Mouse (Mus musculus) limb, embryonic 12.5 days (tissue): ENCODE data around the gene Gm17349. TPM values are rescaled to one million over a fixed set of nuclear protein-coding genes. Genes with fewer than 3 reads are reported as not detected.
A peak's percentile ranks its signal among the peaks of the same experiment; 100 is the strongest.

Experiments used
- ATAC-seq: fragments of 200-750 bp; cut with Nextera tagmentation; 2 replicates; pipeline ENCODE4 v1.8.0; 2017; ENCODE audit warnings: low read depth, moderate TSS enrichment; ENCODE audit not compliant: insufficient number of reproducible peaks, insufficient read depth, low FRiP score, low TSS enrichment
- H3K27ac ChIP-seq: fragments of 300-500 bp; sonication (generic); 2 replicates; pipeline ENCODE4 v1.5.1; 2016; ENCODE audit warnings: mild to moderate bottlenecking, moderate library complexity
- H3K27me3 ChIP-seq: fragments of 300-500 bp; sonication (generic); 2 replicates; pipeline ENCODE4 v1.6.1; 2016; ENCODE audit warnings: mild to moderate bottlenecking, moderate library complexity
- H3K36me3 ChIP-seq: fragments of 300-500 bp; sonication (generic); 2 replicates; pipeline ENCODE4 v1.6.1; 2016; ENCODE audit warnings: mild to moderate bottlenecking, moderate library complexity
- H3K4me1 ChIP-seq: fragments of 300-500 bp; sonication (generic); replicated peaks from 2 replicates; pipeline ENCODE4 v1.6.1; 2016
- H3K4me2 ChIP-seq: fragments of 300-500 bp; sonication (generic); 2 replicates; pipeline ENCODE4 v1.6.1; 2016; ENCODE audit warnings: mild to moderate bottlenecking, moderate library complexity
- H3K4me3 ChIP-seq: fragments of 300-500 bp; sonication (generic); replicated peaks from 2 replicates; pipeline ENCODE4 v1.5.1; 2016; ENCODE audit warnings: mild to moderate bottlenecking
- H3K9ac ChIP-seq: fragments of 300-500 bp; sonication (generic); replicated peaks from 2 replicates; pipeline ENCODE4 v1.6.1; 2016; ENCODE audit warnings: mild to moderate bottlenecking, moderate library complexity
- H3K9me3 ChIP-seq: fragments of 300-500 bp; sonication (generic); 2 replicates; pipeline ENCODE4 v1.6.1; 2016; ENCODE audit warnings: mild to moderate bottlenecking, moderate library complexity
- WGBS: fragments of 180-500 bp; shearing (Covaris S2); methylation state at CpG from one replicate; pipeline ENCODE4 v1.1.7; 2016; 5-methylcytosine and 5-hydroxymethylcytosine counted together
- polyA plus RNA-seq: library from polyadenylated mRNA; unstranded; fragments of >200 nt; fragmentation: Nextera tagmentation; extraction: Ambion mirVana; gene quantifications from 2 replicates; pipeline ENCODE4 v1.2.1, GENCODE M21; 2016

The Gm17349 gene
- polyA plus RNA-seq, 1 experiment from 2014 or later, result not detected

DNA sequence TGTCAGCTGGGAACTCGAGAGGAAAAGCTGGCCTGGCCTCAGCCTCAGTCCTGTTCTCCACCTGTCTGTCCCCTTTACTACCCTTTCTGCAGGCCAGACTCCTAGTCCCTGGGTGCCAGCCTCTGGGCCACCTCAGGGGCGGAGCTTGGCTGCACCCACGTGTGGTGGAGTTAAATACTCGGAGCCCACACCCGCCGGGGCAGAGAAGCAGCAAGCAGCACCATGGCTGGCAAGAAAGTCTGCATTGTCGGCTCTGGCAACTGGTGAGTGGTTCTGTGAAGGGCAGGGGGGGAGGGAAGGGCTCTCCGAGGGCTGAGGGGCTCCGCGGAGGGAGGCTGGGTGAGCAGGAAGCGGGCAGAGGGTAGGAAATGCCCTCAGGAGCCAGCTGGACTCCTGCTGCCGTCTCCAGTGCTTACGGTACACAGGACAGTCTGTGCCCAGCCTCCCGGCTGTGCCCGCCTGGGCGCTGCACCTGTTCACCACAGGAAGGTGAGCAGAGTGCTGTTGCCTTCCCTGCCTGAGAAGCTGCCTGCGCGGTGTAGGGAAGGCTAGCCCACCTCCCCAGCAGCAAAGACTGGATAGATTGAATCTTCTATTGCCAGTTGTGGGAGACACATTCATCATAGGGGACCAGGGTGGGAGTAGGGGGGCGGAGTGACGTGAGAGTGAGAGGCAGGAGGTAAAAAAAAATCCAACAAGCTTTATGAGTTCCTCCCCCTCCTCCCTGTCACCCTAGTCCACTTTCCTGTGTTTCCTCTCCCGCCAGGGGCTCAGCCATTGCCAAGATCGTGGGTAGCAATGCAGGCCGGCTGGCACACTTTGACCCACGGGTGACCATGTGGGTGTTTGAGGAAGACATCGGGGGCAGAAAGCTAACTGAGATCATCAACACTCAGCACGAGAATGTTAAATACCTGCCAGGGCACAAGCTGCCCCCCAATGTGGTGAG is 12.4 kb upstream of the Gm17349 start, which contains the start of gene Gpd1:
Gene Gpd1 (plus strand): TSS at position 130 of the 949 bp plus-strand sequence.
- H3K27me3 ChIP-seq, result no peaks in the 10 kb centered on the region
- H3K4me1 ChIP-seq, result peaks cover 7% of the 10 kb centered on the region
- 66% methylated on average over 26 of the region's 26 CpGs for WGBS
- no peak within 1 kb of the TSS for H3K4me2 ChIP-seq
- 0 out of 2 replicates have a peak within 1 kb of the TSS, but pooled peaks have one; percentile 23 for H3K27ac ChIP-seq
- no peak within 1 kb of the TSS for H3K9ac ChIP-seq
- H3K9me3 ChIP-seq, result no peaks in the 10 kb centered on the region
- H3K4me3 ChIP-seq, result no peak within 1 kb of the TSS
- ATAC-seq, result no peak
- peaks cover 68% of the 10 kb centered on the region for H3K36me3 ChIP-seq

DNA sequence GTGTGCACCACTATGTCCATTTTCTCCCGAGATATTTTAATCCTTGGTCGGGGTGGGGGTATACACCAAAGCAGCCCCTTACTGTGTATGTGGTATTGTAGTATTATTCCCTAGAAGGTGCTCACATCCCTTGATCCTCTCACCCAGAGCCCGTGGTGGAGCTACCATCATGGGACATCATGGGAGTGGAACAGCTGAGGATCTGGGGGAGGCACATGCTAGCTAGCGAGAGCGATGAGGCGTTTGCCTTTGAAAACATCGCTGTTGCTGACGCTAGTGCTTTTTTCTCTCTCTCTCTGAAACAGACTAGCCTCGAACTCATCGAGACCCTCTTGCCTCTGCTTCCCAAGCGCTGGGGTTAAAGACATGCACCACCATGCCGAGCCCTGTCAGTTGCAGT is 11.5 kb upstream of the Gm17349 start:
- 88% methylated on average over 12 of the region's 12 CpGs for WGBS
- H3K36me3 ChIP-seq, result peaks cover 70% of the 10 kb centered on the region
- ATAC-seq, result no peak

DNA sequence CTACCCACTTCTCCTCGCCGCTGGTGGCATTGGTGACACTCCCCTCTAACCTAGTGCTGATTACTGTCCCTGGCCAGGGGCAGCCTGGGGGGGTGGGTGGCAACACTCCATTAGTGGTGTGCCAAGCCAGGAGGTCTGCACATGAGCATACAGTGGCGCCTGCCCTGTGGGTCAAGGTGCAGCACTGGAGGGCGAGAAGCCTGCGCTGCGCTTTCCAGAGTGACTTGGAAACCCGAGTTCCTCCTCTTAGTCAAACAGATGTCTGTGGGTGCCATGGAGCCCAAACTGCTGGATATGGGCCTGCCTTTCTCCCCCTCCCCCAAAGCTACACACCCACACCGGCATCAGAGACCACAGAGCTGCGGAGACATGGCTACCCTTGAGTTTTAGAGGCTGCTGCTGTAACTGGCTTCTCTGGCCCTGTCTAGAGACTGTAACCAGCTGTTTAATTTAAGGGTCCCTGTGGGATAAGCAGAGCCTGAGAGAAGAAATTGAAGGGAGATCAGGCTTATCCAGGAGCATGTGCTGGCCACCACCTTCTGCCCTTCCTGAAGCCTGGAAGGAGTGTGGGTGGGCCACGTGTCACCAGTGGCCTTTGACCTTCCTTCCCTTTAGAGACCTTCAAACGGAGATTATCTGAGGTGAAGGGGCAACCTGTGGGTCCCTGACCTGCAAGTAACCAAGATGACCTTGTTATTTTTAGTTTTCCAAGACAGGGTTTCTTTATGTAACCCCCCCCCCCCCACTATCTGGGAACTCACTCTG is 10.9 kb upstream of the Gm17349 start:
- H3K9ac ChIP-seq, result no peak overlapping the region
- no peak overlapping the region for H3K27ac ChIP-seq
- H3K4me2 ChIP-seq, result no peak overlapping the region
- H3K9me3 ChIP-seq, result no peaks in the 10 kb centered on the region
- no peaks in the 10 kb centered on the region for H3K27me3 ChIP-seq
- H3K4me1 ChIP-seq, result peaks cover 7% of the 10 kb centered on the region
- 70% methylated on average over 11 of the region's 11 CpGs for WGBS
- no peak for ATAC-seq
- H3K4me3 ChIP-seq, result no peak overlapping the region
- H3K36me3 ChIP-seq, result peaks cover 76% of the 10 kb centered on the region

More for the DNA sequence above, 11.5 kb upstream of the Gm17349 start:
- no peaks in the 10 kb centered on the region for H3K9me3 ChIP-seq
- H3K9ac ChIP-seq, result no peak overlapping the region
- peaks cover 7% of the 10 kb centered on the region for H3K4me1 ChIP-seq
- no peak overlapping the region for H3K4me3 ChIP-seq
- H3K4me2 ChIP-seq, result no peak overlapping the region
- no peak overlapping the region for H3K27ac ChIP-seq
- H3K27me3 ChIP-seq, result no peaks in the 10 kb centered on the region

DNA sequence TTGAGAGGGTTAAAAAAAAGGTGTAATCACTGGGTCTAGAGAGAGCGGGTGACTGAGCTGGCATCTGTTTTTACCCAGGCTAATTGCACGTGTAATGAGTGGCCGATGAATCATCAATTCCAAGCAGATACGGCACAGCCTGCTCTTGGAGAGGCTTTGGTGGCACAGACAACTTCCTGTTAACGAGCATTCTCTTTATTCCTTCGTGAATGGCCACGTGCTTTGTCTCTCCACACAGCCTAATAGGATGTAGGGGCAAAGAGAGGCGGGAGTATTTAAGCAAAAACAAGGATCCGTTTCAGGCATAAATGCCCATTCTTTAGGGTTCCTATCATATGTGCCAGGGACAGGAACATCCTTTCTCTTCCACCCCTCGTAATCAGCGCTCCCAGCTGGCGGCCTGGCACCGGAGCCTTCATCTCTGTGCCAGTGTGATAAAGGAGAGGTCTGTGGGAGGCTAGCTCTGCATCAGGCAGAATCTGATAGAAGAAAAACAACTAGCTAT is 10.1 kb upstream of the Gm17349 start:
- no peaks in the 10 kb centered on the region for H3K9me3 ChIP-seq
- 80% methylated on average over 13 of the region's 13 CpGs for WGBS
- no peak for ATAC-seq
- H3K4me2 ChIP-seq, result no peak overlapping the region
- no peak overlapping the region for H3K27ac ChIP-seq
- no peak overlapping the region for H3K4me3 ChIP-seq
- H3K4me1 ChIP-seq, result peaks cover 7% of the 10 kb centered on the region
- no peak overlapping the region; the same call in 1 of the 2 replicates for H3K9ac ChIP-seq
- no peaks in the 10 kb centered on the region for H3K27me3 ChIP-seq
- H3K36me3 ChIP-seq, result peaks cover 78% of the 10 kb centered on the region

DNA sequence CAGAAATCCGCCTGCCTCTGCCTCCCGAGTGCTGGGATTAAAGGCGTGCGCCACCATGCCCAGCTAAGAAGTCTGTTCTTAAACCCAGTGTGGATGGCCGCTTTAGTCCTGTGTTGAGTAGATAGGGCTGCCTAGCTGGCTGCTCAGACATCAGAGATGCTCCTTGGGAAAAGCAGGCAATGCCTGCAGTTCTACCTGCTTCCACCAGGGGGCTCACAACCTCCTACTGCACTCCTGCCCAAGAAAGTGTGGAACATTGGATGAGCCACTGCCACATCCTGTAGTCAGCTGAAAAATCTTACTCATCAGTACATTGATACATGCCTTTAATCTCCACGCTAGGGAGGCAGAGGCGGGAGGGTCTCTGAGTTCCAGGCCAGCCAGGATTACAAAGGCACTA is 9.6 kb upstream of the Gm17349 start:
- no peak for ATAC-seq

DNA sequence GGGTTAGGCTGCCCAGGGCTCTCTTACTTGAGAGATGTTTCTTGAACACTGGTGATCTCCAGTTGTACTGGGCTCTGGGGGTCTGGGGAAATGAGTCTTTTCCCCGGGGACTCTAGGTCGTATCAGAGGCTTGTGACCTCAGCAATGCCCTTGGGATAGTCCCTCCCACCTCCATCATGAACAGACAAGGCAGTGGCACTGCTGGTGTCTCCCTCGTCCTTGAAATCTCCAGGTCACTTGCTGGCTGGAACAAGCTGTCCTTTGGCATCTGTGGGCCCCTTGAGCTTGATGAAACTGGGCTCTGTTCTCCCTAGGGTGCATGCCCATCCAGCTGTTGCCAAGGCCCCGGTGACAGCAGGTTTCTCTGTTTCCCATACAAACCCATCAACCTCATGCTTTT is 8.9 kb upstream of the Gm17349 start:
- no peak for ATAC-seq
- H3K9ac ChIP-seq, result no peak overlapping the region
- 77% methylated on average over 4 of the region's 4 CpGs for WGBS
- H3K9me3 ChIP-seq, result no peaks in the 10 kb centered on the region
- no peaks in the 10 kb centered on the region for H3K27me3 ChIP-seq
- no peak overlapping the region for H3K27ac ChIP-seq
- H3K4me2 ChIP-seq, result no peak overlapping the region
- peaks cover 86% of the 10 kb centered on the region for H3K36me3 ChIP-seq
- no peak overlapping the region for H3K4me3 ChIP-seq
- peaks cover 7% of the 10 kb centered on the region for H3K4me1 ChIP-seq

More for the DNA sequence above, 9.6 kb upstream of the Gm17349 start:
- Histone ChIP-seq H3K9me3 (no peaks in the 10 kb centered on the region), H3K27ac (no peak overlapping the region), H3K9ac (no peak overlapping the region), H3K4me3 (no peak overlapping the region), H3K27me3 (no peaks in the 10 kb centered on the region), H3K4me1 (peaks cover 7% of the 10 kb centered on the region), H3K36me3 (peaks cover 80% of the 10 kb centered on the region), H3K4me2 (no peak overlapping the region)
- 55% methylated on average over 7 of the region's 7 CpGs for WGBS

DNA sequence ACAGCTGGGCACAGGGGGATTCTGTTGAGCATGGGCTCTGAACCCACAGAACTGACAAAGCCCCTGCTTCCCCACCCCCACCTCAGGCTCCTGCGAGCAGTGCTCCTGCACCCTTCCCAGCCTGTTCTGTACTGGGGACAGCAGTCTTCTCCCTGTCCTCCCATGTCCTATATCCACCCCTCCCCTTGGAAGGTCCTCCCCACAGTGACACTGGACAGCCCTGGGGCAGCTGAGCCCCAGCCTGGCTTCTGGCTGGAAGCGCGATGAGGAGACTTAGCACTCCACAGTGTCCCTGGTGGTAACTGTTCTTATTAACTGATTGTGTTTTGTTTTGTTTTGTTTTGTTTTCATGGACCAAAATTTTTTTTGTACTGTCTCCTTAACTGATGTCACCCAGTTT is 8.3 kb upstream of the Gm17349 start:
- Histone ChIP-seq H3K9ac (no peak overlapping the region), H3K9me3 (no peaks in the 10 kb centered on the region), H3K4me3 (no peak overlapping the region), H3K4me2 (no peak overlapping the region), H3K27me3 (no peaks in the 10 kb centered on the region), H3K36me3 (peaks cover 86% of the 10 kb centered on the region), H3K27ac (no peak overlapping the region), H3K4me1 (peaks cover 7% of the 10 kb centered on the region)
- WGBS, result 81% methylated on average over 3 of the region's 3 CpGs
- ATAC-seq, result no peak

DNA sequence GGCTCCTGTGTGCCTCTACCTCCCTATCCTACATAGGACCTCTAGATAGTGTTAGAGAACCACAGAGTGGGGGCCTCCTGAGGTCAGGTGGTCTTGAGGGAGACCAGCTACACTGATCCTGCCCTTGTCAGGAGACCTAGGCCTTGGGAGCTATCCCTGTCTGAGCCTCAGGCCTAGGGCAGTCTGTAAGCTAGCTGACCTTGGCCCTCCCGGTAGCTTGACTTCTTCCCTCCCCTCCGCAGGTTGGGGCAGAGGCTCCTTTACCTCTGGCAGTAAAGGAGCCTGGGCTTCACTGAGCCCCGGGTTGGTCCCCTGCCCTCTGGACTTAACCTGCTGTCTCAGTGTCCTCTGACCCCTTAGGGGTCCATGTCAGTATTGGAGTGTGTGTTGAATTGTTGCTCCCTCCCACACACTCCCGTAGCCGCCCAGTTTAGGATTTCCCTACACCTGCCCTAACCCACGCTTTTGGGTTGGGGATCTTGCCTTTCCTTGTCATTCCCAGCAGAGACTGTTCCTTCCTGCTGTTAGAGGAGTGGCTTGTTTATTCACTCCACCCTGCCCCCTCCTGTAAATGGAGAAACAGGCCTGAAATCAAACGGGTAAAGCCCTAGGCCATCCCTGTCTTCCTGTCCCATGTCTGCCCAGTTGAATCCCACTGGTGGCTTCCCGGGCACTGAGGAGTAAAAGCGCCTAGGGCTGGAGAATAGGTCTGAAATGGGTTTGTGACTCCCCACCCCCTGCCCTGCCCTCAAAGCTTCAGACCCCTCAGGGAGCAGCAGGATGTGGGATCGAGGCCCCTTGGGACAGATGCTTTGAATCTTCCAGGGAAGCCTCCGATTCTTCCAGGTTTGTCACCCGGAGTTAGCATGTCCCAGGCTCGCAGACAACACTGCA is 7.6 kb upstream of the Gm17349 start:
- Histone ChIP-seq H3K9ac (no peak overlapping the region), H3K27me3 (no peaks in the 10 kb centered on the region), H3K27ac (no peak overlapping the region), H3K36me3 (peaks cover 87% of the 10 kb centered on the region), H3K4me2 (no peak overlapping the region), H3K4me3 (no peak overlapping the region), H3K9me3 (no peaks in the 10 kb centered on the region), H3K4me1 (peaks cover 7% of the 10 kb centered on the region)
- no peak for ATAC-seq
- WGBS, result 72% methylated on average over 13 of the region's 13 CpGs

DNA sequence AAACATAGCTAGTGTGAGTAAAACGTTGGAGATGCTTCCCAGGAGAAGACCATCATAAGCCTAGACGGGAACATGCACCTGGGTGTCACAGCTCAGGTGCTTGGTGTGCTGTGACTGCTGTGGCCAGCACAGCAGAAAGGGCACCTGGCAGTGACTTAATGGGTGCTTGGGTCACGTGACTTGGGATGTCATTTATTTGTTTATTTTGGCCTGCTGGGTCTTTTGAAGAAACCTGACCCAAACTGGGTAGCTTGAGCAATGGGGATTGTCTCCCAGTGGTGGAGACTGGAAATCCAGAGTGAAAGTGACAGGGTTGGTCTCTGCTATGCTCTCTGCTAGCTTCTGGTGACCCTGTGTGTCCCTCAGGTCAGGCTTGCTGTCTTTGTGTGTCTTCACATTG is 6.2 kb upstream of the Gm17349 start:
- Histone ChIP-seq H3K9ac (no peak overlapping the region), H3K9me3 (no peaks in the 10 kb centered on the region), H3K27ac (no peak overlapping the region), H3K4me3 (no peak overlapping the region), H3K27me3 (no peaks in the 10 kb centered on the region), H3K4me2 (no peak overlapping the region), H3K4me1 (peaks cover 7% of the 10 kb centered on the region), H3K36me3 (peaks cover 91% of the 10 kb centered on the region)
- no peak for ATAC-seq
- WGBS, result 75% methylated on average over 3 of the region's 3 CpGs

DNA sequence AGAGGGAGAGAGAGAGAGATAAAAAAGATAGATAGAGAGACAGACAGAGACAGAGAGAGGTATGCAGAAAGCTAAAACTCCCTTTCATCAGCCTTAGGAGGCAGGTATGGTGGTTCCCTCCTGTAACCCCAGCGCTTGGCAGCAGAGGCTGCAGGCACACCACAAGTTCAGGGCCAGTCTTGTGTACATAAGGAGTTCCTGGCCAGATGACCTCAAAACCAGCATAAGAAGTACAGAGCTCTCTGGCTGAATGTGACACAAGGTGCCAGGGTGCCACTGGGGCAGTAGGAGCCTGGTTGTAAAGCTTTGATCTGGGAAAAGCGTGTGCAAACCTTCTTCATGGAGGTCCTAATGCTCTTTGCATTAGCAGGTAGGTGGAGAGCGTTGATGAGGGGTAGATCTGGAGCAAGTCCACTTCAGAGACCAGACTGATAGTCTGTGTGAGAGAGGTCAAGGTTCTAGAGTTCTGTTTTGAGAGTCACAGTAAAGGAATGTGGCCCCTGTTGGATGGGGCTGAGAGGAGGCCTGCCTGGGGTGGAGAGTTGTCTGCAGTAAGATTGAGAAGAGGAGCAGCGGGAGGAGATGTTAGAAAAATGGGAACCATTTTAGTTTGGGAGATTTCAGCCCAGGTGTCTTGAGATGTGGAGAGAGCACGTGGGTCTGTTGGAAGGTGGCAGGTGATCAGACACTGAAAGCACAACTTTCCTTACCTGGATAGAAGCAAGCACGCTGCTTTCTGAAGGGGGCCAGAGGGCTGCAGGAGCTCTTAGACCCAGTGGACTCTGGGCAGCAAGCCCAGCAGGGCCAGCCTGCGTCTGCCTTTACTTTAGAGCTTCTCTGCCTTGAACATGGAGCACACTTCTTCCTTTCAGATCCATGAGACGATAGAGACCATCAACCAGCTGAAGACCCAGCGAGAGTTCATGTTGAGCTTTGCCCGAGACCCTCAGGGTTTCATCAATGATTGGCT is 5.2 kb upstream of the Gm17349 start:
- peaks cover 90% of the 10 kb centered on the region for H3K36me3 ChIP-seq
- H3K27me3 ChIP-seq, result no peaks in the 10 kb centered on the region
- 94% methylated on average over 10 of the region's 10 CpGs for WGBS
- H3K4me3 ChIP-seq, result no peak overlapping the region
- H3K9ac ChIP-seq, result no peak overlapping the region
- ATAC-seq, result no peak
- H3K4me1 ChIP-seq, result no peaks in the 10 kb centered on the region
- H3K27ac ChIP-seq, result no peak overlapping the region
- no peak overlapping the region for H3K4me2 ChIP-seq
- no peaks in the 10 kb centered on the region for H3K9me3 ChIP-seq
